Mouse (Mus musculus) megakaryocyte, embryonic 14.5 days (primary cell): Measurements from ENCODE around the gene 4931422A03Rik. TPM values are rescaled to one million over a fixed set of nuclear protein-coding genes. Genes with fewer than 3 reads are reported as not detected.
A peak's percentile ranks its signal among the peaks of the same experiment; 100 is the strongest.
"Not testable (repeated sequence)": the region's sequence is repeated elsewhere in the genome, so short reads cannot be mapped to it uniquely, and the experiment has no call there.

Experiments
- H3K27me3 ChIP-seq: replicated peaks from 2 replicates; pipeline ENCODE3; 2012; ENCODE audit warnings: inconsistent platforms
- H3K36me3 ChIP-seq: replicated peaks from 2 replicates; pipeline ENCODE3; 2012; ENCODE audit warnings: low read length, inconsistent platforms, mixed read lengths
- H3K4me1 ChIP-seq: 2 replicates; pipeline ENCODE4 v1.6.1; 2012; ENCODE audit warnings: inconsistent platforms
- H3K4me3 ChIP-seq: replicated peaks from 2 replicates; pipeline ENCODE3; 2012; ENCODE audit warnings: moderate library complexity, mild to moderate bottlenecking, inconsistent platforms
- H3K9me3 ChIP-seq: 2 replicates; pipeline ENCODE4 v1.6.1; 2012; ENCODE audit warnings: inconsistent platforms
- FLI1 ChIP-seq: IDR thresholded peaks from 2 replicates; pipeline ENCODE4 v1.6.1; 2012; ENCODE audit warnings: low read length, inconsistent platforms, mixed read lengths
- GATA1 ChIP-seq: IDR thresholded peaks from 3 replicates; pipeline ENCODE4 v1.6.1; 2012; ENCODE audit warnings: mixed read lengths, low read length, inconsistent platforms, borderline replicate concordance
- polyA plus RNA-seq: library from polyadenylated mRNA; stranded (reverse); fragments of >175 nt; gene quantifications from 2 replicates; pipeline ENCODE4 v1.2.3, GENCODE M21; 2012; ENCODE audit warnings: low replicate concordance; ENCODE audit not compliant: insufficient read depth

4931422A03Rik gene
- polyA plus RNA-seq = not detected in 2 replicates

GRCm38 (mm10) chr2:104028139-104028723, at the start of gene 4931422A03Rik:
Gene 4931422A03Rik (minus strand): TSS chr2:104028361.
- TF ChIP-seq FLI1 (no peak), GATA1 (no peak)
- Histone ChIP-seq H3K27me3 (no peaks in the 10 kb centered on the region), H3K4me1 (peaks cover 32% of the 10 kb centered on the region), H3K9me3 (peaks cover 10% of the 10 kb centered on the region), H3K4me3 (peak within 1 kb of the TSS; percentile 100), H3K36me3 (peaks cover 27% of the 10 kb centered on the region)

- no peak for TF ChIP-seq FLI1
- TF ChIP-seq GATA1 = no peak
- Histone ChIP-seq H3K9me3 (no peaks in the 10 kb centered on the region), H3K36me3 (no peaks in the 10 kb centered on the region), H3K4me3 (peak within 1 kb of the TSS; percentile 89), H3K27me3 (no peaks in the 10 kb centered on the region), H3K4me1 (peaks cover 19% of the 10 kb centered on the region)
Measured at GRCm38 (mm10) chr2:104069704-104070185, 41.6 kb upstream of the 4931422A03Rik start, which contains the start of gene Cd59b. Gene Cd59b (plus strand): TSS chr2:104069849.

GRCm38 (mm10) chr2:104068450-104068849, 40.3 kb upstream of the 4931422A03Rik start, which contains the start of gene Gm10799:
Gene Gm10799 (minus strand): TSS chr2:104068550.
- not testable (repeated sequence) for H3K9me3 ChIP-seq, H3K4me3 ChIP-seq, H3K27me3 ChIP-seq, H3K36me3 ChIP-seq
- H3K4me1 ChIP-seq = peaks cover 19% of the 10 kb centered on the region

- H3K4me1 ChIP-seq = peaks cover 19% of the 10 kb centered on the region
- H3K9me3 ChIP-seq, H3K4me3 ChIP-seq: not testable (repeated sequence)
Measured at GRCm38 (mm10) chr2:104065526-104065925, 37.4 kb upstream of the 4931422A03Rik start, which contains the start of gene Gm10912. Gene Gm10912 (plus strand): TSS chr2:104065826.

GRCm38 (mm10) chr2:104064152-104064551, 36.0 kb upstream of the 4931422A03Rik start:
- Histone ChIP-seq H3K27me3 (no peaks in the 10 kb centered on the region), H3K4me3 (no peak overlapping the region), H3K9me3 (no peaks in the 10 kb centered on the region; the same call in 1 of the 2 replicates), H3K36me3 (peaks cover 46% of the 10 kb centered on the region), H3K4me1 (peaks cover 8% of the 10 kb centered on the region)
- TF ChIP-seq FLI1 = no peak
- no peak for TF ChIP-seq GATA1

More at GRCm38 (mm10) chr2:104065526-104065925, 37.4 kb upstream of the 4931422A03Rik start, which contains the start of gene Gm10912:
- H3K36me3 ChIP-seq = peaks cover 32% of the 10 kb centered on the region
- H3K27me3 ChIP-seq = not testable (repeated sequence)

- Histone ChIP-seq H3K9me3 (no peaks in the 10 kb centered on the region; the same call in 1 of the 2 replicates), H3K4me1 (peaks cover 8% of the 10 kb centered on the region), H3K27me3 (no peaks in the 10 kb centered on the region), H3K36me3 (peaks cover 58% of the 10 kb centered on the region), H3K4me3 (no peak overlapping the region)
- TF ChIP-seq GATA1 (no peak), FLI1 (no peak)
Measured at GRCm38 (mm10) chr2:104062665-104063064, 34.5 kb upstream of the 4931422A03Rik start.

GRCm38 (mm10) chr2:104060996-104061395, 32.8 kb upstream of the 4931422A03Rik start:
- Histone ChIP-seq H3K27me3 (no peaks in the 10 kb centered on the region), H3K36me3 (peaks cover 67% of the 10 kb centered on the region), H3K4me1 (peaks cover 8% of the 10 kb centered on the region), H3K9me3 (no peaks in the 10 kb centered on the region; the same call in 1 of the 2 replicates), H3K4me3 (no peak overlapping the region)
- TF ChIP-seq FLI1 (no peak), GATA1 (no peak)

- peaks cover 8% of the 10 kb centered on the region for H3K4me1 ChIP-seq
- H3K36me3 ChIP-seq = peaks cover 79% of the 10 kb centered on the region
Measured at GRCm38 (mm10) chr2:104059786-104060185, 31.6 kb upstream of the 4931422A03Rik start.

GRCm38 (mm10) chr2:104058954-104059353, 30.8 kb upstream of the 4931422A03Rik start:
- Histone ChIP-seq H3K36me3 (peaks cover 84% of the 10 kb centered on the region), H3K4me1 (peaks cover 8% of the 10 kb centered on the region), H3K9me3 (no peaks in the 10 kb centered on the region; the same call in 1 of the 2 replicates), H3K27me3 (no peaks in the 10 kb centered on the region), H3K4me3 (no peak overlapping the region)
- TF ChIP-seq FLI1 = no peak
- TF ChIP-seq GATA1 = no peak

More at GRCm38 (mm10) chr2:104059786-104060185, 31.6 kb upstream of the 4931422A03Rik start:
- H3K9me3 ChIP-seq = no peaks in the 10 kb centered on the region; the same call in 1 of the 2 replicates
- H3K27me3 ChIP-seq = no peaks in the 10 kb centered on the region
- TF ChIP-seq FLI1 (no peak), GATA1 (no peak)
- H3K4me3 ChIP-seq = no peak overlapping the region

- Histone ChIP-seq H3K9me3 (no peaks in the 10 kb centered on the region), H3K4me3 (no peak overlapping the region), H3K36me3 (peaks cover 87% of the 10 kb centered on the region), H3K4me1 (peaks cover 8% of the 10 kb centered on the region), H3K27me3 (no peaks in the 10 kb centered on the region)
- TF ChIP-seq GATA1 (no peak), FLI1 (no peak)
Measured at GRCm38 (mm10) chr2:104058381-104058780, 30.2 kb upstream of the 4931422A03Rik start.
